Mouse (Mus musculus): ENCODE data around the gene Sipa1l1. TPM values are rescaled to one million over a fixed set of nuclear protein-coding genes. Genes with fewer than 3 reads are reported as not detected.

Gene Sipa1l1
- polyA plus RNA-seq, 1 experiment from 2014 or later, result 11.3 TPM

DNA sequence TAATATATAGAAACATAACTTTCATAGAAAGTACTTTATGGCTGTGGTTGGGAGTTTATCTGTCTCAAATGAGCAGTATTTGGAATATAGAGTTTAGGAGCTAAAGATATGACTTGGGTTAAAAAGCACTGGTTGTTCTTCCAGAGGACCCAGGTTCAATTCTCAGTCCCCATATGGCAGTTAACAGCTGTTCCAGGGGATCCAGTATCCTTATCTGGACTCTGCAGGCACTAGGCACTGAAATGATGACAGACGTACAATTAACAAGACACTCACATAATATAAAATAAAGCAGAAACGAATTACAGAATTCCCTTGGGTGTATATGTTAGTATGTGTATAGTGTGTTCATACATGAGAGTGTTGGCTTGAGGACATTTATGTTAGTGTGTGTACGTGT lies 64.1 kb downstream of the Sipa1l1 start:
- Histone ChIP-seq H3K36me3 (ENCODE audit: inconsistent target) (no peaks in the 10 kb centered on the region), H3K79me2 (ENCODE audit: inconsistent target) (no peaks in the 10 kb centered on the region; the same call in 1 of the 2 replicates), H3K4me3 (ENCODE audit: inconsistent target) (no peak overlapping the region), H3K27ac (no peak overlapping the region)
- WGBS (ENCODE audit: missing documents), result 94% methylated on average over 3 of the region's 3 CpGs

DNA sequence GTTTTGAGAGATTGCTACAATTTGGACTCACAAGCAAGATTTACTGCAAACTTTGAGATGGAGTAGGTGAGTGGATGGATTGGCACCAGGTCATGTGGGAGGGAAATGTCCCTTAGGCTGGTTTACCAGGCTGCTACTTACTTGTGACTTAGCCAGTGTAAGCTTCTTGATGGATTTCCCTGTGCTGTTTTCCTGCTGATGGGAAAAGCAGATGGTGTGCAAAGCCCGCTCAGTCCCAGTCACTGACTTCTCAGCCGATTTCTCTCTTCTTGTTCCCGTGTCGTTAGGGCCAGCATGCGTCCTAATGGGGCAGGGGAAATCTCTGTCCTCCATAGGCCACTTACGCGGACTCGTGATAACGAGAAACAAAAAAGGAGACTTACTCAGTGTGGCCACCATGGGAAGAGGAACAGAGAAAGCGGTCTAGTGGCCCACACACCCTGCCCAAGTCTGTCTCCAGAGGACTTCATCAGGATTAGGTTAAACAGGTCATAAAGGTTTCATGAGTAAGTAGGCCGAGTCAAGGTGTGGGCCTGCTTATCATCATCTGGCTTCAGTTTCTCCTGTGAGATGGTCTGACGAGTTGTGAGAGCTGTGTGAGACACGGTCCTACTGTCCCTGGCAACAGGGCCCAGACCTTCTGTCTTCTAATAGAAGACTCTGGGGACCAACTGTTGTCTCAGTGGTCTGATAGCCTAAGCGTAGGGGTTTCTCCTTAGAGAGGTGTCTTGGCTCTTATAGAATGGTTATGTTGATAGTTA lies 65.5 kb downstream of the Sipa1l1 start:
- 91% methylated on average over 14 of the region's 14 CpGs for WGBS (ENCODE audit: missing documents)
- H3K79me2 ChIP-seq (ENCODE audit: inconsistent target), result no peaks in the 10 kb centered on the region; the same call in 1 of the 2 replicates
- H3K27ac ChIP-seq, result no peak overlapping the region
- no peaks in the 10 kb centered on the region for H3K36me3 ChIP-seq (ENCODE audit: inconsistent target)
- H3K4me3 ChIP-seq (ENCODE audit: inconsistent target), result no peak overlapping the region

DNA sequence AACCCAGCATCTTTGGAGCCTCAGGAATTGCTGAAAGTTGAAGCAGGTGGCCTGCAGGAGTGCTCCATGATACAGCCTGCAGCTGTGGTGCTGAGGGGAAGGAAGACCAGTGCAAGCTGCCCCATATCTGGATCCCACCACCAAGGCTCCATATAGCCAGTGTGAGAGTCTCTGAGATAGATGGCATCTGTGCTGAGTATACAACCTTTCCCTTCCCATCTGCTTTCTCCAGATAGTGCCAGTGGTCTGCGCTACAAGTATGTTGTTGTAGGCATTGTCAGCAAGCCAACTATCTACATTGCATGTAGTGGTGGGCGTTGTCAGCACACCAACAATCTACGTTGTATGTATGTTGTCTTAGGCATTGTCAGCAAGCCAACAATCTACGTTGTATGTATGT lies 68.0 kb downstream of the Sipa1l1 start:
- no peaks in the 10 kb centered on the region for H3K36me3 ChIP-seq (ENCODE audit: inconsistent target)
- no peak overlapping the region for H3K27ac ChIP-seq
- WGBS (ENCODE audit: missing documents), result 95% methylated on average over 4 of the region's 4 CpGs
- no peak overlapping the region for H3K4me3 ChIP-seq (ENCODE audit: inconsistent target)
- no peaks in the 10 kb centered on the region for H3K79me2 ChIP-seq (ENCODE audit: inconsistent target)

DNA sequence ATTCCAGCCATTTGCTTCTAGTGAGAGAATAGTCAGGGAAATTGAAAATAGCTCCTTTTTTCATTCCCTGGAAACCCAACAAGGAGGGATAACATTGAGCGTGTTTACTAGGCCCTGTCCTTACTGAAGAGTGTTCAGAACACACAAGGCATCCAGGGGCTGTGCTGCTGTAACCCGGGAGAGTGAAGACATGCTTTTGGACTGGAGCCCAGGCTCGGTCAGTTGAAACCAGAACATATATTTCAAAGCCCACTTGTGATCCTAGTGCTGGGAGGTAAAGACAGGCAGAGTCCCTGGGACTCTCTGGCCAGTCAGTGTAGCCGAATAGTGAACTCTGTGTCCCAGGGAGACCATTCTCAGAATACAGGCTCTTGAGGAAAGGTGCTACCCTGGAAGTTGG lies 68.8 kb downstream of the Sipa1l1 start:
- WGBS (ENCODE audit: missing documents), result 78% methylated on average over 4 of the region's 4 CpGs
- Histone ChIP-seq H3K36me3 (ENCODE audit: inconsistent target) (no peaks in the 10 kb centered on the region), H3K79me2 (ENCODE audit: inconsistent target) (no peaks in the 10 kb centered on the region), H3K27ac (no peak overlapping the region), H3K4me3 (ENCODE audit: inconsistent target) (no peak overlapping the region)

- no peak overlapping the region for H3K4me3 ChIP-seq (ENCODE audit: inconsistent target)
- WGBS (ENCODE audit: missing documents), result 2% methylated on average over 6 of the region's 6 CpGs
- H3K36me3 ChIP-seq (ENCODE audit: inconsistent target), result no peaks in the 10 kb centered on the region
- no peaks in the 10 kb centered on the region for H3K79me2 ChIP-seq (ENCODE audit: inconsistent target)
- H3K27ac ChIP-seq, result peak overlapping the region; percentile 34
Measured at GRCm38 (mm10) chr12:82240674-82241073, 71.6 kb downstream of the Sipa1l1 start.

DNA sequence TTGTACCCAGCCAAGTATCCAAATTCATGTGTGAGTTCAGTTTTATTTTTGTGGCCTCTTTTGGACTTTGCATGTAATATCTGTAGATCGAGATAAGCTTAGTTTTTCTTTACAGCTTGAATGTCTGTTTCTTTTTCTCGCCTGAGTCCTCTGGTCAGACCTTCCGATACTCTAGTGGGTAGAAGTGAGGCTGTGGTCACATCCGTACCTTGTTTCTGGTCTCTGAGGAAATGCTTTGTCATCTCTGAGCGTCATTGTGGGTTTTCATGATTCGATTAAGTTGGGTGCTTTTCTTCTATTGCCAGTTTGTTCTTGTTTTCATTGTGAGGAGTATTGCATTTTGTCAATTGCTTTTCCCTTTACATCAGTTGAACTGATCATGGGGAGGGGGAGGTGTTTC lies 76.1 kb downstream of the Sipa1l1 start:
- H3K36me3 ChIP-seq (ENCODE audit: inconsistent target), result no peaks in the 10 kb centered on the region
- peak overlapping the region; percentile 10; the same call in 1 of the 2 replicates for H3K27ac ChIP-seq
- no peaks in the 10 kb centered on the region for H3K79me2 ChIP-seq (ENCODE audit: inconsistent target)
- WGBS (ENCODE audit: missing documents), result 16% methylated on average over 6 of the region's 6 CpGs
- no peak overlapping the region for H3K4me3 ChIP-seq (ENCODE audit: inconsistent target)

- Histone ChIP-seq H3K36me3 (ENCODE audit: inconsistent target) (no peaks in the 10 kb centered on the region), H3K4me3 (ENCODE audit: inconsistent target) (no peak overlapping the region), H3K79me2 (ENCODE audit: inconsistent target) (no peaks in the 10 kb centered on the region), H3K27ac (peak overlapping the region; percentile 34)
- 5% methylated on average over 3 of the region's 3 CpGs for WGBS (ENCODE audit: missing documents)
Measured at GRCm38 (mm10) chr12:82246422-82246821, 77.3 kb downstream of the Sipa1l1 start.

DNA sequence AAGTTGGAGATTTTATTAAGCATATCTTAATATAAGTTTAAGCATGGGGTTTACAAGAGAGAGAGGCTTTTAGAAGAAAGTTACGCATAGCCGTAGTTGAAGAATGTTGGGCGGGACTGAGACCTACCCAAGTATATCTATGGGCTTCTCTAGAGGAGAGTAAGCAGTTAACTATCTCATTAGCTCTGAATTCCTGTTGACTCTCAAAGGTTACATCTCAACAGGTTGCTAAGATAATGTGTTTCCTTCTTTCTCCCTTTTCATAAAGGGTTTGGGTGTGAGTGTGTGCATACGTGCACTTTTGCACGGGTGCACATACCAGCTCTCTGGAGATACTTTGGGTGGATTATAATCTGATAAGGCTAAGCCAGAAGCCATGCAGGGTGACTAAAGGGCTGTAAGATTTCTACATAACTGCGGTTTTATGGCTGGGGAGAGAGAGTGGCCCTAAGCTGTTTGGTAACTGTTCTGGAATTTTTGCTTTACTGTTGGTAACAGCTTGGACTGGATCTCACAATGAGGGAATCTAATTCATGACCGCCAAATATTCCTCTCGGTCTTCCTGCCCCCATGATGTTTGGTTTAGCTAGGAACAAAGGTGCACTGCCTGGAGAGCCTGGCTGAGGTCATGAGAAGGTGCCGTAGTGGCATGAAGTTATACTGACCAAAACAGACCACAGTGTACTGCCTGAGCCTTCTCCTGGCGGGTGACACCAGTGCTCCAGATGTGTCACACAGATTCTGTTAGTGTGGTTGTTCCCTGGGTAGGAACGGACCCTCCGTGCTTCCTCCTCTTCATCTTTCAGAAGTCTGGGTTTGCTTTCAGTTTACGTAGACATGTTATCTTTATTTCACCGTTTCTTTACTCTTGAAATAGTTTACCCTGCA lies 78.5 kb downstream of the Sipa1l1 start:
- 57% methylated on average over 14 of the region's 14 CpGs for WGBS (ENCODE audit: missing documents)
- Histone ChIP-seq H3K27ac (no peak overlapping the region), H3K36me3 (ENCODE audit: inconsistent target) (no peaks in the 10 kb centered on the region), H3K79me2 (ENCODE audit: inconsistent target) (no peaks in the 10 kb centered on the region), H3K4me3 (ENCODE audit: inconsistent target) (no peak overlapping the region)

DNA sequence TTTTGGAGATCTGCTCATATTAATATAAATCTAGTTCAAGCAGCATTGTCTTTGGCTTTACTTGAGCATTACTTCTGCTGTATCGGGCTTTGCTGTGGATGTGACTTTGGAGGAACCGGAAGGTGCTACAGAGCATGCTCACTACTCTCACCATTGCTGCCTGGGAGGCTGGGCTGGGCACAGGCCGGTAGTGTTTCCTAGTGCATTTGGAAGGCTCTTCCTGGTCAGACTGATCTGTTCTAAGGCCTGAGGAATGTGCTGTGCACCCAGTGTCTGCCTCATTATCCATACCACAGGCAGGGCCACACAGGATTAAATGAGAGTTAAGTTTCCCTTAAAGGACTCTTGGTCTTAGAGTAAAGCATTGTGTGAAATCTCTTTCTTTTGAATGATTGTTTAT lies 79.4 kb downstream of the Sipa1l1 start:
- Histone ChIP-seq H3K36me3 (ENCODE audit: inconsistent target) (no peaks in the 10 kb centered on the region), H3K27ac (no peak overlapping the region), H3K79me2 (ENCODE audit: inconsistent target) (no peaks in the 10 kb centered on the region), H3K4me3 (ENCODE audit: inconsistent target) (no peak overlapping the region)
- WGBS (ENCODE audit: missing documents), result 69% methylated on average over 3 of the region's 3 CpGs

DNA sequence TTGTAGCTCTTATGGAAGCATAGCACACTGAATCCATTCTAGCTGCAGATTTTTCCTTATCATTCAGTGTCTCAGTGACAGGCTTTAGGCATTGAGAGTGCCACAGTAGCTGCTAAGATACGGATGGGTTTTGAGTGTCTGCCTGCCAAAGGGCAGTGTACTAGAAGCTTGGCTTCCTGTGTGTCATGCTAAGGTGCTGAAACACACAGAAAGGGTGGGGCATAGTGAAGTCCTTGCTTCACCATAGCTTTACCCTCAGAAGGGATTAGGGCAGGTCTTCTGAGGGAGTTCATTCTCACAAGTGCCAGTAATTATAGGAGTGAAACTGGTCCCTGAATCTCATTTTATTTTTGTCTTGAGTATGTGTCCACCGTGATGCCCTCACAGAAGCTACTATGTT lies 82.2 kb downstream of the Sipa1l1 start:
- Histone ChIP-seq H3K4me3 (ENCODE audit: inconsistent target) (no peak overlapping the region), H3K27ac (no peak overlapping the region), H3K79me2 (ENCODE audit: inconsistent target) (no peaks in the 10 kb centered on the region), H3K36me3 (ENCODE audit: inconsistent target) (no peaks in the 10 kb centered on the region)
- 100% methylated on average over 2 of the region's 2 CpGs for WGBS (ENCODE audit: missing documents)

- Histone ChIP-seq H3K79me2 (ENCODE audit: inconsistent target) (no peaks in the 10 kb centered on the region), H3K36me3 (ENCODE audit: inconsistent target) (no peaks in the 10 kb centered on the region), H3K4me3 (ENCODE audit: inconsistent target) (no peak overlapping the region), H3K27ac (no peak overlapping the region)
- 97% methylated on average over 5 of the region's 5 CpGs for WGBS (ENCODE audit: missing documents)
Measured at GRCm38 (mm10) chr12:82254076-82254475, 85.0 kb downstream of the Sipa1l1 start.

GRCm38 (mm10) chr12:82256012-82256411 lies 86.9 kb downstream of the Sipa1l1 start:
- Histone ChIP-seq H3K36me3 (ENCODE audit: inconsistent target) (no peaks in the 10 kb centered on the region), H3K27ac (no peak overlapping the region), H3K79me2 (ENCODE audit: inconsistent target) (no peaks in the 10 kb centered on the region), H3K4me3 (ENCODE audit: inconsistent target) (no peak overlapping the region)
- WGBS (ENCODE audit: missing documents), result 95% methylated on average over 5 of the region's 5 CpGs

- Histone ChIP-seq H3K4me3 (ENCODE audit: inconsistent target) (no peak overlapping the region), H3K27ac (no peak overlapping the region), H3K36me3 (ENCODE audit: inconsistent target) (no peaks in the 10 kb centered on the region), H3K79me2 (ENCODE audit: inconsistent target) (no peaks in the 10 kb centered on the region)
- 65% methylated on average over 6 of the region's 6 CpGs for WGBS (ENCODE audit: missing documents)
Measured at GRCm38 (mm10) chr12:82256921-82257500, 87.9 kb downstream of the Sipa1l1 start.

DNA sequence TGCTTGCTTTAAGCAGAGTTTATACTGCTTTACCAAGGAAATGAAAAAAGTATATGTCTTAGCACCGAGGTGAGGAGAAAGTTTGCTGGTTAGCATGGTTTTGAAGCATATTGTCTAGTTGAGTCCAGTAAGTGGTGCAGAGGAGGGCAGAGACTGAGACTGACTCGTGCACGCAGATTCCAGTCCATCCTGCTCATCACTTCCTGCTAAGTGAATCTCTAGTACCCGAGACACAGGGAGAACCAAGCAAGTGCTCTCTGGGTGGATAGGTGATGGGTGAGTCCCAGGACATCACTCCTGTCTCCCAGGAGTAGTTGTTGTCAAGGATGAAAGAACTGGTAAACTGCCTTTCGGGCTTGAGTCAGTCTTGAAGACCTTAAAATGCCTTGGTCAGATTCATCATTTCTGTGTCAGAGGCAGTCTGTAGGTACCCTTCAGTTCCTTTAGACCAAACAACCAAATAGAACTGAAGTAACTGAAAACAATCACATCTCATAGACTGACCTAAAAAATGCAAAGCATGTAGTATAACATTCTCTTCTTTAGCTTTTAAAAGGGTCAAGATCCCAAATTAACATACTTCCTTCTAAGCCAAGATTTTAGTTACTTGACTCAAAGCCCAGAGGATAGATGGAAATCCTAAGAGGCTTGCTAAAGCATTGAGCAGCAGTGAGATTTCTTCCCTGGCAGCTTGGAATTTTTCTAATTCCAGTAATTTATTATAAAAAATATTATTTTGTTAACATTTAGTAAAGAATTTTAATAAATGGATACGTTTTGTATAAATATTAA lies 89.1 kb downstream of the Sipa1l1 start:
- Histone ChIP-seq H3K27ac (no peak overlapping the region), H3K36me3 (ENCODE audit: inconsistent target) (no peaks in the 10 kb centered on the region), H3K4me3 (ENCODE audit: inconsistent target) (no peak overlapping the region), H3K79me2 (ENCODE audit: inconsistent target) (no peaks in the 10 kb centered on the region)
- 84% methylated on average over 6 of the region's 6 CpGs for WGBS (ENCODE audit: missing documents)
